Mouse (Mus musculus) erythroblast, embryonic 14.5 days (primary cell): ENCODE data around the gene Rbfox1.

Source experiments
- GATA1 ChIP-seq: IDR thresholded peaks from 2 replicates; pipeline ENCODE4 v1.6.1; 2012; ENCODE audit warnings: low read length, inconsistent platforms, mixed read lengths
- TAL1 ChIP-seq: IDR thresholded peaks from 3 replicates; pipeline ENCODE4 v1.6.1; 2012; ENCODE audit warnings: low read length, inconsistent platforms, mixed read lengths

DNA sequence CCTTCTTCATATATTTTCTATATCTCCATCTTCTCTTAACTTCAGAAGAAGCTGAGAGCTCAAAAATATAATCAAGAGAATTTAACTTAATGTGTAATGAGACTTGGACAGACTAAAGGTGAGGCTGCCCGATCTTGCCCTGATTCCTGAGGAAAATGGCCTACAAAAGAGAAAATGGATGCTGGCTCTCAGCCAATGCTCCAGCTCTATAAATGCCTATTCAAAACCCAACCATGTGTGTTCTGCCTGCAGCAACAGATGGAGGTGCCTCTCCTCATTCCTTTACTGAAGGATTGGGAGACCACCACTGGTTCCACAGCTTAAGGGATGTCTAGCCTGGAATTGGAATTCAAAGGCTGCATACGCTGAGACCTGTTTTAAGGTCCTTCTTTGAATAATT lies 861.0 kb downstream of the Rbfox1 start:
- TF ChIP-seq GATA1 (no peak), TAL1 (no peak)
